Mouse (Mus musculus) liver, embryonic 11.5 days (tissue): ENCODE results near the gene Spon1. TPM values are rescaled to one million over a fixed set of nuclear protein-coding genes. Genes with fewer than 3 reads are reported as not detected.

Experiments used
- ATAC-seq: fragments of 200-750 bp; cut with Nextera tagmentation; replicated peaks from 2 replicates; pipeline ENCODE4 v1.8.0; 2017; ENCODE audit warnings: moderate number of reproducible peaks, mild to moderate bottlenecking, moderate TSS enrichment, moderate library complexity; ENCODE audit not compliant: low FRiP score
- DNase-seq: peaks from one replicate; pipeline ENCODE4 v3.0.0-alpha.2; 2017; ENCODE audit warnings: low spot score
- H3K27ac ChIP-seq: fragments of 300-500 bp; sonication (generic); 2 replicates; pipeline ENCODE4 v1.5.1; 2014; ENCODE audit warnings: mild to moderate bottlenecking, low read depth, low read length, control low read depth
- H3K27me3 ChIP-seq: fragments of 300-500 bp; sonication (generic); replicated peaks from 2 replicates; pipeline ENCODE4 v1.6.1; 2014; ENCODE audit warnings: low read length, mixed read lengths; ENCODE audit not compliant: control insufficient read depth, insufficient read depth
- H3K36me3 ChIP-seq: fragments of 300-500 bp; sonication (generic); 2 replicates; pipeline ENCODE4 v1.6.1; 2014; ENCODE audit warnings: mild to moderate bottlenecking, low read length, moderate library complexity, mixed read lengths; ENCODE audit not compliant: control insufficient read depth, insufficient read depth
- H3K4me1 ChIP-seq: fragments of 300-500 bp; sonication (generic); replicated peaks from 2 replicates; pipeline ENCODE4 v1.6.1; 2014; ENCODE audit warnings: low read length, mixed read lengths; ENCODE audit not compliant: control insufficient read depth, insufficient read depth
- H3K4me2 ChIP-seq: fragments of 300-500 bp; sonication (generic); 2 replicates; pipeline ENCODE4 v1.6.1; 2014; ENCODE audit warnings: mild to moderate bottlenecking, control low read depth, moderate library complexity
- H3K4me3 ChIP-seq: fragments of 300-500 bp; sonication (generic); 2 replicates; pipeline ENCODE4 v1.5.1; 2014; ENCODE audit warnings: low read depth, low read length, control low read depth
- H3K9ac ChIP-seq: fragments of 300-500 bp; sonication (generic); 2 replicates; pipeline ENCODE4 v1.6.1; 2014; ENCODE audit warnings: low read depth, low read length, control low read depth
- H3K9me3 ChIP-seq: fragments of 300-500 bp; sonication (generic); 2 replicates; pipeline ENCODE4 v1.6.1; 2016; ENCODE audit warnings: low read length, inconsistent platforms, mixed read lengths; ENCODE audit not compliant: control insufficient read depth
- WGBS: fragments of 180-500 bp; shearing (Covaris S2); extraction: QIAGEN DNeasy Blood & Tissue Kit; methylation state at CpG from one replicate; pipeline ENCODE4 v1.1.7; 2014; 5-methylcytosine and 5-hydroxymethylcytosine counted together
- polyA plus RNA-seq: library from polyadenylated mRNA; unstranded; fragments of >200 nt; fragmentation: Nextera tagmentation; extraction: Ambion mirVana; gene quantifications from 2 replicates; pipeline ENCODE4 v1.2.1, GENCODE M21; 2014

The Spon1 gene
- polyA plus RNA-seq, 1 experiment from 2014 or later, result 7.9 TPM

DNA sequence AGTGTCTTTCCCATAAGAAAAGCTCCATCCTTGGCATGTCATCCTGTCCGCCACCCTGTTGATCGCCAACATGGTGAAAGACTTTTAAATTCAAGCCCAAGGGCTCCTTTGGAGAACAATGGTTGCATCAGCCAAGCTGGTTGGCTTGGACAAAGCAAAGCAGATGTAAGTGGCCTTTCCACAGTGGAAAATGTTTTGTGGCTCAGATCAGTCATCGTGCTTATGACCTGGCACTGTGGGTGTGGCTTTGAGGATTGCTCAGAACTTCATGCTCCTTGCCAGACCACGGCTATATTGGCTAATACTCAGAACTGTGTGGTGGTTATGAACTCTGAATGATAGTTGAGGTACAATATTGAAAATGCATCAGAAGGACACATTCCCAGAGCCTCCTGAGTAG is 96.2 kb downstream of the Spon1 start:
- Histone ChIP-seq H3K4me3 (no peak overlapping the region), H3K9me3 (no peaks in the 10 kb centered on the region), H3K4me1 (no peaks in the 10 kb centered on the region), H3K4me2 (no peak overlapping the region), H3K27ac (no peak overlapping the region), H3K36me3 (no peaks in the 10 kb centered on the region), H3K27me3 (no peaks in the 10 kb centered on the region), H3K9ac (no peak overlapping the region)
- no peak for DNase-seq
- ATAC-seq, result no peak
- 85% methylated on average over 4 of the region's 4 CpGs for WGBS

DNA sequence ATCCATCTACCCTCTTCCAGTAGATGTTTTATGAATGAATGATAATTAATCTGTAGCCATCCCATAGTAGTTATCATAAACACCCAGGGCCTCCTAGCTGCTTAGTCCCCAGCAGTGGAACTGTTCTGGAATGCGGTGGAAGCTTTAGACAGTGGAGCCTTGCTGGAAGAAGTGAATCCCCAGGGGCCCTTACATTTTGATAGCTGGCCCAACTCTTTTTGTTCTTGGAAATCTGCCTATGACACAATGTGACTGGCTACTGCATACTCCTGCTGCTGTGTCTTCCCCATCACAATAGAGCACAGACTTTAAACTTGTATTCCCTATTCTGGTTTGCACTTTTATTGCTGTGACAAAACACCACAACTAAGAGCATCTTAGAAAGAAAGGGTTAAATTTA is 107.0 kb downstream of the Spon1 start:
- H3K9ac ChIP-seq, result no peak overlapping the region
- H3K27ac ChIP-seq, result no peak overlapping the region
- DNase-seq (no peak), ATAC-seq (no peak)
- no peak overlapping the region for H3K4me2 ChIP-seq
- H3K27me3 ChIP-seq, result no peaks in the 10 kb centered on the region
- no peaks in the 10 kb centered on the region for H3K4me1 ChIP-seq
- WGBS, result 79% methylated on average over 1 of the region's 1 CpGs
- H3K9me3 ChIP-seq, result no peaks in the 10 kb centered on the region
- H3K4me3 ChIP-seq, result no peak overlapping the region
- H3K36me3 ChIP-seq, result no peaks in the 10 kb centered on the region

DNA sequence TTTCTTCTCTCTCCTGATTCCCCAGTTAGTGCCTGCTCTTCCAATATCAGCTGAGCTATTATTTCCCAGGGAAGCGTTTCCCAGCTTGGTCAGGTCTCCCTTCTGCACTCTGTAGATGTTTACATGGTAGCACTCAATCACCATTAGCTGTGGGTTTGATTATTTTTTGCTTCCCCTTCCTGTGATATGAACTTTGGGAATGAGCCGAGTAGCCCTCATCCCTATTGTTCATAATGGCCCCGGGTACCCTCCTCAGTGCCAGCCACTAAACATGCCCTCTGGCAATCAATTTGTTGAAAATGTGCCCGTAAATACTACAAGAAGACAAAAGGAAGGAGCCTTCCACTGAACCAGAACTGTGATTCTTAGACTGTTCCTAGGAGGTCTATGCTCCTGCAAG is 111.7 kb downstream of the Spon1 start:
- no peak for ATAC-seq
- no peaks in the 10 kb centered on the region for H3K4me1 ChIP-seq
- H3K4me3 ChIP-seq, result no peak overlapping the region
- no peak overlapping the region for H3K4me2 ChIP-seq
- 79% methylated on average over 4 of the region's 4 CpGs for WGBS
- no peak overlapping the region for H3K9ac ChIP-seq
- DNase-seq, result no peak
- H3K27me3 ChIP-seq, result no peaks in the 10 kb centered on the region
- H3K27ac ChIP-seq, result no peak overlapping the region
- H3K9me3 ChIP-seq, result no peaks in the 10 kb centered on the region
- no peaks in the 10 kb centered on the region for H3K36me3 ChIP-seq

DNA sequence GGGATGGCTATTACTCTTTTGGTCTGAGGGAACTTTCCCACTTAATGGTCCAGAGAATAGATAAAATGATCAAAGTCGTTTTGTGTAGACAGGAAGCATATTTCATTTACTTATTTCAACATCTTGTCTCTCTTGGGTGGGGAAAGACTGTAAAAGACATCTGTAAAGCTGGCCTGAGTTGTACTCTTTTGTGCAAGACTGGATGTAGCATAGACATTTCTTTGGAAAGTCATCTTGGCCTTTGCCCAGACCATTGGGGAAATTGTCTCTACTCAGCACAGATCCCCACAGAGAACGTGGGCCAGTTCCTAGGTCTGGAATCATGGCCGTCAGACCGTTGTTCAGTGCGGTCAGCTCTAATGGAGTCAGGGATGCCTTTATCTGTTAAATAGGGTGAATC is 112.1 kb downstream of the Spon1 start:
- Histone ChIP-seq H3K27ac (no peak overlapping the region), H3K9ac (no peak overlapping the region), H3K4me2 (no peak overlapping the region), H3K36me3 (no peaks in the 10 kb centered on the region), H3K9me3 (no peaks in the 10 kb centered on the region), H3K4me1 (no peaks in the 10 kb centered on the region), H3K27me3 (no peaks in the 10 kb centered on the region), H3K4me3 (no peak overlapping the region)
- WGBS, result 83% methylated on average over 5 of the region's 5 CpGs
- DNase-seq, result no peak
- no peak for ATAC-seq

DNA sequence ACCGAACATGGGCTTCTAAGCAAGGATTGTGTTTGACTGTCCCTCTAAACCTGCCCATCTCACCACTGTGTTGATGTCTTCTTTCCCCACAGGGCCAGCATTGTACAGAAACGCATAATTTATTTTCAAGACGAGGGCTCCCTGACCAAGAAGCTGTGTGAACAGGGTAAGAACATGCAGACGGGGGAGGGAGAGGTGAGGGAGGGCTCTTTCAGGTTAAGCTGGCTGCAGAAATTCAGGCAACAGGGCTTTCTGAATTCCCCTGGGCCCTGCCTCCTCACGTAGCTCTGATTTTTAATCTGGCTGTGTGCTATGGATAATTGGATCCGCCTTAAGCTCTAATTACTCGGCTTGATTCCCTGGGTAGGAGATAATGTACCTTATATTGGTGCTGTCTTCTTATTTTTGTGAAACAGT is 113.3 kb downstream of the Spon1 start:
- Histone ChIP-seq H3K4me2 (no peak overlapping the region), H3K27ac (no peak overlapping the region), H3K36me3 (no peaks in the 10 kb centered on the region), H3K27me3 (no peaks in the 10 kb centered on the region), H3K9ac (no peak overlapping the region), H3K9me3 (no peaks in the 10 kb centered on the region), H3K4me3 (no peak overlapping the region), H3K4me1 (no peaks in the 10 kb centered on the region)
- DNase-seq (no peak), ATAC-seq (no peak)
- 72% methylated on average over 7 of the region's 7 CpGs for WGBS

DNA sequence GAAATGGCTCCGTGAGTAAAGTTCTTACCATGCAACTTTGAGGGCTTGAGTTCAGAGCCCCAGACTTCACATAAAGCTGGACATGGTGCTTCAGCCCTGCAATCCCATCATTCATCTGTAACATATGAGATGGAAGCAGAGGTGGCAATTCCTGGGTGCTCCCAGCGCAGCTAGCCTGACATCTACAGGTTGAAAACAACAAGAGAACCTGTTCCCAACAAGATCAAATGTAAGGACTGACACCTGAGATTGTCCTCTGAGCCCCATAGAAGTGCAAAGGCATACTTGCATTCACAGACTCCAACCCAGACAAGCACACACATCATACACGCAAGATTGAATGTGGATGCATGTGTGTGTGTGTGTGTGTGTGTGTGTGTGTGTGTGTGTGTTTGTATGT is 114.2 kb downstream of the Spon1 start:
- 77% methylated on average over 3 of the region's 3 CpGs for WGBS
- Histone ChIP-seq H3K9me3 (no peaks in the 10 kb centered on the region), H3K4me2 (no peak overlapping the region), H3K9ac (no peak overlapping the region), H3K36me3 (no peaks in the 10 kb centered on the region), H3K4me1 (no peaks in the 10 kb centered on the region), H3K4me3 (no peak overlapping the region), H3K27ac (no peak overlapping the region), H3K27me3 (no peaks in the 10 kb centered on the region)
- no peak for ATAC-seq
- no peak for DNase-seq

DNA sequence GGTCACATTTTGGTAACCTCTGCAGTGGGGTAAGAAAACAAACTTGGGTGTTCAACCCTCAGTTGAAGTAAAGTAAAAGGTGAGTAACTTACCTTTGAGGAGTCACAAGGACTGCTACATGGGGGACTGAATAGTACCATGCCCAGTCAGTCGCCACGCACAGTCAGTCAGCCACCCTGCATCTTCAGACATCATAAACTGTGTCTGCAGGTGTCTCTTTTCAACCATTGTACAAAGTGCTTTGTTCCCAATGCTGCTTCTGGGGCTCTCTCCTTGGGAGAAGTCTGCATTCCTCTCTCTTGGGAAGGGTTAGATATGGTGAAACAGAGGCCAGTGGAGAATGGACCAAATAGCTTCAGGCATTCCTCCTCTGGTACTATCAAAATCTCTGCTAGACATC is 125.0 kb downstream of the Spon1 start:
- DNase-seq (no peak), ATAC-seq (no peak)
- H3K4me3 ChIP-seq, result no peak overlapping the region
- H3K27ac ChIP-seq, result no peak overlapping the region
- no peaks in the 10 kb centered on the region for H3K27me3 ChIP-seq
- no peak overlapping the region for H3K4me2 ChIP-seq
- H3K9ac ChIP-seq, result no peak overlapping the region
- H3K4me1 ChIP-seq, result no peaks in the 10 kb centered on the region
- no peaks in the 10 kb centered on the region for H3K36me3 ChIP-seq
- H3K9me3 ChIP-seq, result no peaks in the 10 kb centered on the region
- 80% methylated on average over 2 of the region's 2 CpGs for WGBS

DNA sequence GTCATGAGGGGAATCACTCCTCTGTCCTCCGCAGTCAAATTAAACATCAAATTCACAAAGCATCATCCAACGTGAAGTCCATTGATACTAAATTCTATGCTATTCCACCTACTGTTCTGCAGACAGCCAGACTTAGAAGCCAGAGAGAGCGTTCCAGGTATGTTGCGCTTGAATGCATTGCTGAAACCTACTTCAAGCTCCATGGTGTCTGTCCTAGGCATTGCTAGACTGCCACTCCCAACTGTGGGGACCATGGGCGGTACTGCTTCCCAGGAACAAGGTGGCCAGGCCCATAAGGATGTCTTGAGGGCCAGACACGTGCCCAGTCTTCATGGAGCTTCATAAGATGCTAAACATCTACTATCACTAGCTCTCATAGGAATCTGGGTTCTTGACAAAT is 125.7 kb downstream of the Spon1 start:
- Histone ChIP-seq H3K4me2 (no peak overlapping the region), H3K9me3 (no peaks in the 10 kb centered on the region), H3K27me3 (no peaks in the 10 kb centered on the region), H3K27ac (no peak overlapping the region), H3K9ac (no peak overlapping the region), H3K36me3 (no peaks in the 10 kb centered on the region), H3K4me1 (no peaks in the 10 kb centered on the region), H3K4me3 (no peak overlapping the region)
- 78% methylated on average over 6 of the region's 6 CpGs for WGBS
- DNase-seq (no peak), ATAC-seq (no peak)

DNA sequence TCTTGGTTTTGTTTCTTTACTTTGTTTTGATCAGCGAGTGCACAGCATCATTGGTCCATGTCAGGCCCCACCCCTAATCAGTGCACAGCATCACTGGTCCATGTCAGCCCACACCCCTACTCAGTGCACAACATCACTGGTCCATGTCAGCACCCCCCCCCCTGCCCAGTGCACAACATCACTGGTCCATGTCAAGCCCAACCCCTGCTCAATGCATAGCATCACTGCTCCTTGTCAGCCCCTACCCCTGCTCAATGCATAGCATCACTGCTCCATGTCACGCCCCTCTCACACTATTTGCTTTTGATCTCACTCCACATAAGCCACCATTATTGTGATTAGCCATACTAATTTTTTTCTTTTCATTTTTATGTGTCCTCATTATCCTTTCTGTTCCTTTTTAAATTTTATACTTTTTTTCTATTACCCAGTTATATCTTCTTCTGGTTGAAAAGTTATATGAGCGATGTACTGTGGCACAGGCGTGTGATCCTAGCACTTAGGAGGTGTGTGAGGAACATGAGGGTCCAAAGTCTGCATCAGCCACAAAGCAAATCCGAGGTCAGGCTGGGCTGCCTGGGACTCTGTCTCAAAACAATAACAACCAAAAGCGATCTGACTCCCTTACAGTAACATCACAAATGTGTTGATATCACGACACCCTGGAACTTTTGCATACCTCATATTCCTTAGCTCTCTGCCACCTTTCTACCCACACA is 128.3 kb downstream of the Spon1 start:
- no peak overlapping the region for H3K4me2 ChIP-seq
- no peak overlapping the region for H3K9ac ChIP-seq
- no peaks in the 10 kb centered on the region for H3K27me3 ChIP-seq
- no peaks in the 10 kb centered on the region for H3K9me3 ChIP-seq
- no peak for ATAC-seq
- 82% methylated on average over 7 of the region's 7 CpGs for WGBS
- no peak overlapping the region for H3K4me3 ChIP-seq
- H3K36me3 ChIP-seq, result no peaks in the 10 kb centered on the region
- no peak for DNase-seq
- no peaks in the 10 kb centered on the region for H3K4me1 ChIP-seq
- H3K27ac ChIP-seq, result no peak overlapping the region
